Mouse (Mus musculus) CD8-positive naive resting alpha-beta T cell, adult 57 days (primary cell): ENCODE measurements around the gene Leo1. TPM values are rescaled to one million over a fixed set of nuclear protein-coding genes. Genes with fewer than 3 reads are reported as not detected.

Experiments
- total RNA-seq: library from RNA; stranded (reverse); gene quantifications from one replicate; pipeline ENCODE4 v1.2.4, GENCODE M21; 2023

Gene Leo1
- total RNA-seq, result 17.8 TPM

GRCm38 (mm10) chr9:75440796-75441666 lies at the start of gene Leo1:
TSS of gene Leo1 (plus strand) at chr9:75441524.

DNA sequence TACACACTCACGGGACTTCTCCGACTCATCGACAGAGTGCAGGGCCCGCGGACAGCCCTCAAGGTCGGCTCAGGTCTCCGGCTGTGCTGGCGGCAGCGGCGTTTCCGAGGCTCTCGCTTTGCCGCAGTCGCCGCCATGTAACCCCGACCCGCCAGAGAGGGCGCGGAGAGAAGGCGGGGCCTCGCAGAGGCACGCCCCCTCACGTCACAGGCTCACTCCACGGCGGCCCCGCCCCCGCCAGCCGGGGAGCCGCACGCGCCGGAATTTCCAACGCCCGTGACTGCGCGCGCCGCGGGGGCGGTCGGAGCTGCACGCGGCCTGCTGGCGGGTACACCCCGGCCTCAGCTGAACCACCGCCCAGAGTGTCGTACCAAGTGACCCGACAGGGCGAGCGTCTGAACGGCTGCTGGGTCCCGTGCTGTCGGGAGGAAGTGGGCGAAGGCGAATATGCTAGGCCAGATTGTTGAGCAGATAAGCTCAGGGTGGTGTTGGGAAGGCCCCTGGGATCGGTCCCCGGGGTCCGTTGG lies 31.4 kb upstream of the Leo1 start, which contains the start of gene Mapk6:
Mapk6 (minus strand) TSS at position 154 of the 527 bp plus-strand sequence.

Other genes starting within 250 kb of the Leo1 start
- gene Myo5c, start 209.5 kb upstream of the Leo1 start, total RNA-seq, result 0.64 TPM
- 2.7 TPM for gene Gnb5, start 135.2 kb upstream of the Leo1 start, total RNA-seq
- not detected for gene Bcl2l10, start 93.8 kb upstream of the Leo1 start, total RNA-seq
- 53.2 TPM for gene Mapk6, start 31.5 kb upstream of the Leo1 start, total RNA-seq
- 209 TPM for gene Tmod3, start 118.1 kb downstream of the Leo1 start, total RNA-seq
- gene Tmod2, start 169.8 kb downstream of the Leo1 start, total RNA-seq, result 0.18 TPM
- gene Lysmd2, start 184.2 kb downstream of the Leo1 start, total RNA-seq, result 4.3 TPM
- gene Scg3, start 242.5 kb downstream of the Leo1 start, total RNA-seq, result not detected